Mouse (Mus musculus) liver, embryonic 16.5 days (tissue): Measurements from ENCODE around the gene Adrb1. TPM values are rescaled to one million over a fixed set of nuclear protein-coding genes. Genes with fewer than 3 reads are reported as not detected.

Experiments
- ATAC-seq: fragments of 200-750 bp; cut with Nextera tagmentation; 2 replicates; pipeline ENCODE4 v1.8.0; 2017; ENCODE audit warnings: low read depth, mild to moderate bottlenecking, moderate number of reproducible peaks, moderate library complexity
- H3K27ac ChIP-seq: fragments of 300-500 bp; sonication (generic); 2 replicates; pipeline ENCODE4 v1.5.1; 2014; ENCODE audit warnings: mild to moderate bottlenecking, low read length
- H3K27me3 ChIP-seq: fragments of 300-500 bp; sonication (generic); 2 replicates; pipeline ENCODE4 v1.6.1; 2014; ENCODE audit warnings: low read depth, low read length, mixed read lengths; ENCODE audit not compliant: control insufficient read depth, insufficient read depth
- H3K36me3 ChIP-seq: fragments of 300-500 bp; sonication (generic); 2 replicates; pipeline ENCODE4 v1.6.1; 2014; ENCODE audit warnings: mild to moderate bottlenecking; ENCODE audit not compliant: control insufficient read depth, insufficient read depth
- H3K4me1 ChIP-seq: fragments of 300-500 bp; sonication (generic); 2 replicates; pipeline ENCODE4 v1.6.1; 2014; ENCODE audit warnings: low read depth, low read length, mixed read lengths; ENCODE audit not compliant: control insufficient read depth
- H3K4me2 ChIP-seq: fragments of 300-500 bp; sonication (generic); 2 replicates; pipeline ENCODE4 v1.6.1; 2014; ENCODE audit warnings: low read depth, low read length, mixed read lengths
- H3K4me3 ChIP-seq: fragments of 300-500 bp; sonication (generic); 2 replicates; pipeline ENCODE4 v1.5.1; 2014; ENCODE audit warnings: low read depth, mild to moderate bottlenecking, low read length
- H3K9ac ChIP-seq: fragments of 300-500 bp; sonication (generic); 2 replicates; pipeline ENCODE4 v1.6.1; 2014; ENCODE audit warnings: low read depth, low read length
- H3K9me3 ChIP-seq: fragments of 300-500 bp; sonication (generic); replicated peaks from 2 replicates; pipeline ENCODE4 v1.6.1; 2016; ENCODE audit warnings: low read length; ENCODE audit not compliant: control insufficient read depth
- WGBS: fragments of 180-500 bp; shearing (Covaris S2); extraction: QIAGEN DNeasy Blood & Tissue Kit; methylation state at CpG from one replicate; pipeline ENCODE4 v1.1.7; 2014; ENCODE audit not compliant: insufficient replicate concordance; 5-methylcytosine and 5-hydroxymethylcytosine counted together
- polyA plus RNA-seq: library from polyadenylated mRNA; unstranded; fragments of >200 nt; fragmentation: Nextera tagmentation; extraction: Ambion mirVana; gene quantifications from 2 replicates; pipeline ENCODE4 v1.2.1, GENCODE M21; 2015

Adrb1 gene
- polyA plus RNA-seq, 1 experiment from 2014 or later: 0.19 TPM

DNA sequence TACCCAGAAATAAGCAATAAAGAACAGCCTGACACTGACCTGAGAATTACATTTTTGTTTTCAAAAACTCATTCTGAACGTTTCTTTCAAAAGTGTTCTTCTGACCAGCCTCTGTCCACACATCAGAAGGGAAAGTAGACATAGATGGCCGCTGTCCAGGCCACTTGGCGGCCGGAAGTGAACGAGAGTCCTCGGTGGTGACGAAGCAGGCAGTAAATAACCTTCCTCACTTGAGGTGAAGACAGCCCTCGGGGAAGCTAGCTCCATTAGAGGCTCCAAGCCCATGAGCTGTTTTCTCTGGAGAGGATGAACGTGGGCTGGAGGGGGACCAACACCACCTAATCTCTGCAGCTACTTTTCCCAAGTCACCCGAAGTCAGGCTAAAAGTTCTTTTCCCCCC, 21.2 kb upstream of the Adrb1 start:
- Histone ChIP-seq H3K9ac (no peak overlapping the region), H3K27ac (no peak overlapping the region), H3K4me3 (no peak overlapping the region), H3K4me2 (no peak overlapping the region), H3K27me3 (no peaks in the 10 kb centered on the region), H3K9me3 (no peaks in the 10 kb centered on the region), H3K4me1 (no peaks in the 10 kb centered on the region), H3K36me3 (no peaks in the 10 kb centered on the region)
- no peak for ATAC-seq
- WGBS: 51% methylated on average over 10 of the region's 10 CpGs

DNA sequence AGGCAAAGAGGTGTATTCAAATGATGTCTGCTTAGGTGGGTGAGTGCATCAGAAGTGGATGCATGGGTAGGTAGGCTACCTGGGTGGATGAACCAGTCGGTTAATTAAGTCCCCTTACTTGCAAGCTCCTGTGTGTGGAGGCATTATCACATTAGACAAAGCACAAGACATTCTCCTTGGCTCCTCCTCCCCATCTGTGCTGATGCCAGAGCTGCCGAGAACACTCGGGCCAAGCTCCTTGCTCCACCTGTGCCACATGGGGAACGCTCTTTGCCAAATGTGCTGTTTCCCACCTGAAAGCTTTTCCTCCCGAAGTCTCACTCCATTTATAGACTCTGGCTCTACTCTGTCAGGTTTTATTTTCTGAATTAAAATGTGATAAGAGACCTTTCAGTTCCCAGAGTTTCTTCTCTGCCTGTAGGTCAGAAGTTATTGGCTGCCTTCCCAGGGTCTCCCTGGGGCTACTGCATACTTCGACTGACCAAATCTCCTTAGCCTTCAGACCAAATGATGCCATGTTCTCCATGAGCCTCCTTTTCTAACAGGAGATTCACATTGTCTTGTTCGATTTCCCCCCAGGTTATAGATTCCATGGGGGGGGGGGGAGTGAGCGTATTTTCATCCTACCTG, 20.5 kb upstream of the Adrb1 start:
- Histone ChIP-seq H3K9ac (no peak overlapping the region), H3K4me3 (no peak overlapping the region), H3K27ac (no peak overlapping the region), H3K9me3 (no peaks in the 10 kb centered on the region), H3K4me2 (no peak overlapping the region), H3K36me3 (no peaks in the 10 kb centered on the region), H3K4me1 (no peaks in the 10 kb centered on the region), H3K27me3 (no peaks in the 10 kb centered on the region)
- 65% methylated on average over 8 of the region's 8 CpGs for WGBS
- ATAC-seq: no peak

DNA sequence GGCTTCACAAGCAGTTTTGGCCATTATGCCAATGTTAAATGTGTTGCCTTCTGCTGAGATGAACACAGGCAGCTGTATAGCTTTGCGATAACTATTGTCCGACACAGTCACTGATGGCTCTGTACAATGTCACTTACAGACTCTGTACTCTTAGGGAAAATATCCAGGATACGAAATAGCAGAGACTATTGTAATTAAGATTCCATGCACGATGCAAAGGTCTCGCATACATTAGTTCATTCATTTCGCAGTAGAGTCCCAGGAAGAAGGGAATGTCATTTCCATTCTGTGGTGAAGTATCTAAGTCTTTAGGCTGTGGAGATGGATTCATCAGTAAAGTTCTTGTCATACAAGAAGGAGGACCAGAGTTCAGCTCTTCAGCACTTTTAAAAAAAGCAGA, 20.0 kb upstream of the Adrb1 start:
- WGBS: 72% methylated on average over 6 of the region's 6 CpGs
- Histone ChIP-seq H3K27me3 (no peaks in the 10 kb centered on the region), H3K9me3 (no peaks in the 10 kb centered on the region), H3K4me1 (no peaks in the 10 kb centered on the region), H3K4me2 (no peak overlapping the region), H3K27ac (no peak overlapping the region), H3K9ac (no peak overlapping the region), H3K36me3 (no peaks in the 10 kb centered on the region), H3K4me3 (no peak overlapping the region)
- ATAC-seq: no peak

DNA sequence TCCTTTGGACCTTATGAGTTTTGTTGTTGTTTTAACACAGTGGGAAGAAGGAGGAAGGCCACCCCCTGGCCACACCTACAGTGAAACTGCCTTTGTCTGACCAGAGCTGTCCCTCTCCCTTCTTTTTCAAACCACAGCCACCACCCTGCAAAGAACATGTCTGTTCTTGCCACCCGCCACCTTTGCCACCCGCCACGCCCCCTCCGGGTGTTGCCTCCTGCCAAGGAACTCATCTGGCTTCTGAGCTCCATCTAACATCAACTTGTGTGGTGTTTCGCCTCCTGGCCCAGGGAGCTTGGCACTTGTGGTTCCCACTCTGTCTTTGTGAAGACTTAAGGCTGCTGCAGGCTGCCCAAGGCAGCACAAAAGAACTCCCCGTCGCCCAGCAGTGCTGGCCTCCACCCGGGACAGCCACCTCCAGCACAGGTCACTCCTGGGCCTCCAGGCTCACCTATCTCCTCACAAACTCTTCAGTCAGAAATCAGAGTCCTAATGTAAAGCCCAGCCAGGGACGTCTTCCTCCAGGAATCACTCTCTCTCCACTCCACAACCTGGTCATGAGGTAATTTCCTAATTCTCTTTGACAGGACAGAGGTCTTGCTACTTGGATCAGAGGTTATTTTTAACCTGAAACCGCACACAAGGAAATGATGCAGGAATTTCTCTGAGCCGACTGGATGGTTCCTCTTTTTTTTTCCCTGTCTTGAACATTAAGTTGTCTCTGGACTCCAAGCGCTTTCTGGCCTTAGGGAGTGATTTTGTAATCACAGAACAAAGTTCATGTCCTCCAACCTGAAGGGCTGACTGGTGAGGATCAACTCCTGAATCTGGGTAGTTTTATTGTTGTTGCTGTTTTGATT, 18.5 kb upstream of the Adrb1 start:
- Histone ChIP-seq H3K9me3 (no peaks in the 10 kb centered on the region), H3K9ac (no peak overlapping the region), H3K4me3 (no peak overlapping the region), H3K27me3 (no peaks in the 10 kb centered on the region), H3K4me2 (no peak overlapping the region), H3K36me3 (no peaks in the 10 kb centered on the region), H3K4me1 (no peaks in the 10 kb centered on the region), H3K27ac (no peak overlapping the region)
- 29% methylated on average over 12 of the region's 12 CpGs for WGBS
- no peak; the same call in 1 of the 2 replicates for ATAC-seq

DNA sequence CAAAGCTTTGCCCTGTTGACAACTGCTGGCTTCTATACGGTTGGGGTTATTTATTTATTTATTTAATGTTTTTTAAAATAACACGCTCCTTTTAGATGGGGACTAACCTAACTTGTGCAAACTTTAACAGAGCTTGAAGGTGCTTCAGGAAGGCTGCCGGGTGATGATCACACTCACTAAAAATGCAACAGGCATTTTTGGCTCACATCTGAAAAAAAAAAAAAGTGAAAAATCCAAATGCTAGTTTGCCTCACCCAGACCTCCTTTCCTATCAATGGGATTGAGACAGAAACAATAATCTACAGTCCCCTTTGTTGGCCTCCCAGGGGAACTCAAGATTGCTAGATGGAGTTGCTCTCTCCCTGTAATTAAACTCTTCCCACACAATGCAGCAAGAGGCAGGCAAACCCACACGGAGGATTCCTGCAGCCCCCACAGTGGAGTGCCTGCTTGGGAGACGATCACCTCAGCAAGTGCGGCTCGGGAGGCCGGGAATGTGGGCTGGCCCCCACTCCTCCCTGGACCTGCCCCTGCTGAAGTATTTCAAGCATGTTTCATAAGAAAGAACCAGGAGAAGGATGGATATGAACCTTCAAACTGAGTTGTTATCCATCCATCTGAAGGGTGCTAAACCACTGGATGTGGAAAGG, 16.8 kb upstream of the Adrb1 start:
- no peak for ATAC-seq
- Histone ChIP-seq H3K9me3 (no peaks in the 10 kb centered on the region), H3K4me2 (no peak overlapping the region), H3K36me3 (no peaks in the 10 kb centered on the region), H3K27me3 (no peaks in the 10 kb centered on the region), H3K9ac (no peak overlapping the region), H3K27ac (no peak overlapping the region), H3K4me3 (no peak overlapping the region), H3K4me1 (no peaks in the 10 kb centered on the region)
- 53% methylated on average over 8 of the region's 8 CpGs for WGBS

DNA sequence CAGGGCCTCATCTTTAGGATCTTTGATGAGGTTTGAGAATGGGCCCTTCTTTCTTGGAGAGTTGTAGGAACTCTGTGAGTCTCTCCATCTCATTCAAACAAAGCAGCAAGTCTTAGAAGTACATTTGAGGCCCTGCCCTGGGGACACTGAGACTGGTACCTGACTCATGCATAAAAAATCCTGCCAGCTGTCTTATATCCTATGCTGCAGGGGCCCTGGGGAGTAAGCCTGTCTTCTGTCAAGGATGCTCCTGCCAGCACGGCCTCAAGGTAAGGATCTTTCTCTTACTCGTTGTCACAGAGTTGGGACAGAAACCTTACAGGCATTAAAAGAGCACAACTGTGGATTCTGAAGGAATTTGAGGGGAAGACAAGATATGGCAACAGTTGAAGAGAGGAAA, 13.2 kb upstream of the Adrb1 start:
- no peaks in the 10 kb centered on the region for H3K9me3 ChIP-seq
- no peak overlapping the region for H3K27ac ChIP-seq
- WGBS: 59% methylated on average over 2 of the region's 2 CpGs
- no peak overlapping the region for H3K4me2 ChIP-seq
- H3K36me3 ChIP-seq: no peaks in the 10 kb centered on the region
- ATAC-seq: no peak
- H3K27me3 ChIP-seq: no peaks in the 10 kb centered on the region
- H3K4me1 ChIP-seq: no peaks in the 10 kb centered on the region
- H3K4me3 ChIP-seq: no peak overlapping the region
- H3K9ac ChIP-seq: no peak overlapping the region

DNA sequence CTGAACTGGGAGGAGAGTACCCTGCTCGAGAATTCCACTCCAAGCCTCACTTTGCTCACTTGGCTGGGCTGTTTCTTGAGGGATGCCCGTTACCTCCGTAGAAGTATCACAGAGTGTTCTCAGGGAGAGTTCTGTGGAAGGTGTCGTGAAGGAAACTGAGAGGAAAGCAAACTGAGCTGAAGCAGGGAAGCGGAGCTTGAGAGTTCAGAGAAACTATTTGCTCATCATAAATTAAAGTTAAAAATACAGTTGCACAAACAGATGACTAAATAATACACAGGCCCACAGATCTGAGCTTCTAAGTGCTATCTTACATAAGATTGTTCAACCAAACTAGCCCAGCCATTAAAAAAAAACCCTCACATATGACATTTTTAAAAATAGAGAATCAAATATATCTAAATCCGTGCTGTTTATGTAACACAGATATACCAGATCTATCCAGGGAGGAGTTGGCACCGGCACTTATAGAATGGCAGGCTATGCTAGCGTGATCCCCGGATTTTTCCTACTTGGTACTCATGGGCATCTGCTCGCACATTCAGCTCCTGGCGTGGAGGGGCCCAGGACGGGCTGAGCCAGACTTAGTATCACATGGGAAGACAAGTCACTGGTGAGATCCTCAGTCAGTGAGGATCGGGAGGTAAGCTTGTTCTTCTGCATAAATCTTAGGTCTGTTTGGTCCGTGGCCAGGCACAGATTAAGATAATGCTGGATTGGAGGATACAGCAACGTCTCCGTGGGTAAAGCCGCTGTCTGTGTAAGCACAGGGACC, 11.7 kb upstream of the Adrb1 start:
- no peak overlapping the region for H3K4me2 ChIP-seq
- no peaks in the 10 kb centered on the region for H3K4me1 ChIP-seq
- H3K27me3 ChIP-seq: no peaks in the 10 kb centered on the region
- no peak overlapping the region for H3K4me3 ChIP-seq
- H3K9me3 ChIP-seq: no peaks in the 10 kb centered on the region
- H3K36me3 ChIP-seq: no peaks in the 10 kb centered on the region
- 63% methylated on average over 17 of the region's 17 CpGs for WGBS
- no peak overlapping the region for H3K9ac ChIP-seq
- no peak overlapping the region for H3K27ac ChIP-seq
- no peak for ATAC-seq

DNA sequence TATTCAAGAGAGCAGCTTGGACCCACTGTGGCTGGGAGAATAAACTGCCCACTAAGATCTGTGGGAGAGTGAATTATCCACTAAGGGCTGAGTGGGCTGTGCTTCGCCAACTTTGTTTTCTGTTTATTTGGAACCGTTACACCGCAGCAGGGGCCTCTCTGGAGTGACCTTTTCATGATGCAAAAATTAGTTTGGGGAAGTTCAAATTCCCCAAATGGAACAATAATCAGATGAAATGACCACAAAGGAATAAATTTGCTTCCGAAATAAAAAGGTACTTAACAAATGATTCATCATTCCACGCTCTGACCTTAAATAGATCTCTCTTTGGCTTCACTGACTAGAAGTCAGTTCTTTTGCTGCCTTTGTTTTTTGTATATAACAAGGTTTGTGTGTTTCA, 8.4 kb upstream of the Adrb1 start:
- no peaks in the 10 kb centered on the region for H3K9me3 ChIP-seq
- H3K4me2 ChIP-seq: no peak overlapping the region
- no peak overlapping the region for H3K27ac ChIP-seq
- H3K4me1 ChIP-seq: no peaks in the 10 kb centered on the region
- H3K36me3 ChIP-seq: no peaks in the 10 kb centered on the region
- no peak overlapping the region for H3K9ac ChIP-seq
- ATAC-seq: no peak
- 0 out of 2 replicates have a peak, but pooled peaks cover 3% of the 10 kb centered on the region for H3K27me3 ChIP-seq
- 70% methylated on average over 5 of the region's 5 CpGs for WGBS
- H3K4me3 ChIP-seq: no peak overlapping the region
